Mouse (Mus musculus): Measurements from ENCODE around the gene Usp36. TPM values are rescaled to one million over a fixed set of nuclear protein-coding genes. Genes with fewer than 3 reads are reported as not detected.

Gene Usp36
- polyA plus RNA-seq, 1 experiment: 26.8 TPM

GRCm38 (mm10) chr11:118245130-118245529 is 44.9 kb downstream of the Usp36 start:
- H3K27ac ChIP-seq (ENCODE audit: insufficient read depth, low read length): no peak overlapping the region
- no peaks in the 10 kb centered on the region for H3K27me3 ChIP-seq (ENCODE audit: control insufficient read depth, insufficient read depth, low read length, poor library complexity, severe bottlenecking)
- TF ChIP-seq EP300 (IDR thresholded peaks at IDR 0.05; ENCODE audit: insufficient read depth, low read depth, low read length): no peak
- TF ChIP-seq CTCF (IDR thresholded peaks at IDR 0.05; ENCODE audit: low read depth, low read length): no peak
- TF ChIP-seq POLR2A (IDR thresholded peaks at IDR 0.05; ENCODE audit: insufficient read depth, low read length): no peak
- no peak overlapping the region for H3K4me3 ChIP-seq (ENCODE audit: low read depth, low read length)
- no peaks in the 10 kb centered on the region for H3K36me3 ChIP-seq (ENCODE audit: control insufficient read depth, insufficient read depth, low read length, poor library complexity, severe bottlenecking)
- no peaks in the 10 kb centered on the region for H3K9me3 ChIP-seq (replicated peaks; ENCODE audit: control insufficient read depth, insufficient read depth, low read length, poor library complexity, severe bottlenecking)
- H3K9ac ChIP-seq (ENCODE audit: low read depth, poor library complexity, severe bottlenecking): no peak overlapping the region
- H3K4me1 ChIP-seq (ENCODE audit: control insufficient read depth, insufficient read depth, low read length): no peaks in the 10 kb centered on the region

GRCm38 (mm10) chr11:118243627-118244261 is 46.3 kb downstream of the Usp36 start:
- TF ChIP-seq POLR2A (IDR thresholded peaks at IDR 0.05; ENCODE audit: insufficient read depth, low read length) (no peak), EP300 (IDR thresholded peaks at IDR 0.05; ENCODE audit: insufficient read depth, low read depth, low read length) (no peak), CTCF (IDR thresholded peaks at IDR 0.05; ENCODE audit: low read depth, low read length) (no peak)
- Histone ChIP-seq H3K36me3 (ENCODE audit: control insufficient read depth, insufficient read depth, low read length, poor library complexity, severe bottlenecking) (no peaks in the 10 kb centered on the region), H3K27ac (ENCODE audit: insufficient read depth, low read length) (no peak overlapping the region), H3K4me1 (ENCODE audit: control insufficient read depth, insufficient read depth, low read length) (no peaks in the 10 kb centered on the region), H3K27me3 (ENCODE audit: control insufficient read depth, insufficient read depth, low read length, poor library complexity, severe bottlenecking) (no peaks in the 10 kb centered on the region), H3K4me3 (ENCODE audit: low read depth, low read length) (no peak overlapping the region), H3K9me3 (replicated peaks; ENCODE audit: control insufficient read depth, insufficient read depth, low read length, poor library complexity, severe bottlenecking) (no peaks in the 10 kb centered on the region), H3K9ac (ENCODE audit: low read depth, poor library complexity, severe bottlenecking) (no peak overlapping the region)

- no peaks in the 10 kb centered on the region for H3K9me3 ChIP-seq (replicated peaks; ENCODE audit: control insufficient read depth, insufficient read depth, low read length, poor library complexity, severe bottlenecking)
- no peak overlapping the region for H3K27ac ChIP-seq (ENCODE audit: insufficient read depth, low read length)
- no peaks in the 10 kb centered on the region for H3K36me3 ChIP-seq (ENCODE audit: control insufficient read depth, insufficient read depth, low read length, poor library complexity, severe bottlenecking)
- TF ChIP-seq EP300 (IDR thresholded peaks at IDR 0.05; ENCODE audit: insufficient read depth, low read depth, low read length) (no peak), POLR2A (IDR thresholded peaks at IDR 0.05; ENCODE audit: insufficient read depth, low read length) (no peak), CTCF (IDR thresholded peaks at IDR 0.05; ENCODE audit: low read depth, low read length) (no peak)
- no peak overlapping the region for H3K4me3 ChIP-seq (ENCODE audit: low read depth, low read length)
- H3K4me1 ChIP-seq (ENCODE audit: control insufficient read depth, insufficient read depth, low read length): no peaks in the 10 kb centered on the region
- H3K27me3 ChIP-seq (ENCODE audit: control insufficient read depth, insufficient read depth, low read length, poor library complexity, severe bottlenecking): no peaks in the 10 kb centered on the region
- no peak overlapping the region for H3K9ac ChIP-seq (ENCODE audit: low read depth, poor library complexity, severe bottlenecking)
Observed at GRCm38 (mm10) chr11:118242506-118242905, 47.5 kb downstream of the Usp36 start.

- TF ChIP-seq POLR2A (IDR thresholded peaks at IDR 0.05; ENCODE audit: insufficient read depth, low read length) (no peak), CTCF (IDR thresholded peaks at IDR 0.05; ENCODE audit: low read depth, low read length) (no peak), EP300 (IDR thresholded peaks at IDR 0.05; ENCODE audit: insufficient read depth, low read depth, low read length) (no peak)
- Histone ChIP-seq H3K27me3 (ENCODE audit: control insufficient read depth, insufficient read depth, low read length, poor library complexity, severe bottlenecking) (no peaks in the 10 kb centered on the region), H3K4me1 (ENCODE audit: control insufficient read depth, insufficient read depth, low read length) (no peaks in the 10 kb centered on the region), H3K9me3 (replicated peaks; ENCODE audit: control insufficient read depth, insufficient read depth, low read length, poor library complexity, severe bottlenecking) (no peaks in the 10 kb centered on the region), H3K9ac (ENCODE audit: low read depth, poor library complexity, severe bottlenecking) (no peak overlapping the region), H3K36me3 (ENCODE audit: control insufficient read depth, insufficient read depth, low read length, poor library complexity, severe bottlenecking) (no peaks in the 10 kb centered on the region), H3K4me3 (ENCODE audit: low read depth, low read length) (no peak overlapping the region), H3K27ac (ENCODE audit: insufficient read depth, low read length) (no peak overlapping the region)
Observed at GRCm38 (mm10) chr11:118240388-118240787, 49.7 kb downstream of the Usp36 start.

GRCm38 (mm10) chr11:118239281-118240198 is 50.5 kb downstream of the Usp36 start:
- H3K27ac ChIP-seq (ENCODE audit: insufficient read depth, low read length): no peak overlapping the region
- no peaks in the 10 kb centered on the region for H3K4me1 ChIP-seq (ENCODE audit: control insufficient read depth, insufficient read depth, low read length)

More at GRCm38 (mm10) chr11:118239281-118240198, 50.5 kb downstream of the Usp36 start:
- Histone ChIP-seq H3K9ac (ENCODE audit: low read depth, poor library complexity, severe bottlenecking) (no peak overlapping the region), H3K27me3 (ENCODE audit: control insufficient read depth, insufficient read depth, low read length, poor library complexity, severe bottlenecking) (no peaks in the 10 kb centered on the region), H3K4me3 (ENCODE audit: low read depth, low read length) (no peak overlapping the region), H3K36me3 (ENCODE audit: control insufficient read depth, insufficient read depth, low read length, poor library complexity, severe bottlenecking) (no peaks in the 10 kb centered on the region), H3K9me3 (replicated peaks; ENCODE audit: control insufficient read depth, insufficient read depth, low read length, poor library complexity, severe bottlenecking) (no peaks in the 10 kb centered on the region)
- TF ChIP-seq POLR2A (IDR thresholded peaks at IDR 0.05; ENCODE audit: insufficient read depth, low read length) (no peak), EP300 (IDR thresholded peaks at IDR 0.05; ENCODE audit: insufficient read depth, low read depth, low read length) (no peak), CTCF (IDR thresholded peaks at IDR 0.05; ENCODE audit: low read depth, low read length) (no peak)
